Mouse (Mus musculus) gastrocnemius, adult 2 months (tissue): ENCODE measurements around the gene Tmem164. TPM values are rescaled to one million over a fixed set of nuclear protein-coding genes. Genes with fewer than 3 reads are reported as not detected.
A peak's percentile ranks its signal among the peaks of the same experiment; 100 is the strongest.

Experiments used
- DNase-seq: peaks from one replicate; pipeline ENCODE4 v3.0.0; 2022
- H3K27ac ChIP-seq: fragments of 200-600 bp; 2 replicates; pipeline ENCODE4 v1.8.1; 2022; ENCODE audit warnings: mild to moderate bottlenecking
- H3K4me3 ChIP-seq: fragments of 200-600 bp; 2 replicates; pipeline ENCODE4 v1.8.1; 2022; ENCODE audit warnings: mild to moderate bottlenecking, moderate library complexity
- CTCF ChIP-seq: fragments of 200-600 bp; IDR thresholded peaks from 2 replicates; pipeline ENCODE4 v1.8.1; 2022; ENCODE audit warnings: antibody characterized with exemption, mild to moderate bottlenecking, moderate library complexity
- intact Hi-C: fragments of 180-260 bp; cut with DNase I; formaldehyde crosslinking; loops from one replicate; pipeline ENCODE4 v1.15.1; 2025
- total RNA-seq, 2 experiments: library from RNA; stranded (reverse); gene quantifications; 2 replicates each; pipeline ENCODE4 v1.2.3; 2021

The Tmem164 gene
- total RNA-seq, 2 experiments from 2014 or later: 1.7 to 2.9 TPM

- intact Hi-C loops: no loop called here
- H3K27ac ChIP-seq: no peak overlapping the region
- TF ChIP-seq CTCF: no peak
These were observed 94.9 kb downstream of the Tmem164 start for GRCm38 (mm10) chrX:142776131-142776530.

DNA sequence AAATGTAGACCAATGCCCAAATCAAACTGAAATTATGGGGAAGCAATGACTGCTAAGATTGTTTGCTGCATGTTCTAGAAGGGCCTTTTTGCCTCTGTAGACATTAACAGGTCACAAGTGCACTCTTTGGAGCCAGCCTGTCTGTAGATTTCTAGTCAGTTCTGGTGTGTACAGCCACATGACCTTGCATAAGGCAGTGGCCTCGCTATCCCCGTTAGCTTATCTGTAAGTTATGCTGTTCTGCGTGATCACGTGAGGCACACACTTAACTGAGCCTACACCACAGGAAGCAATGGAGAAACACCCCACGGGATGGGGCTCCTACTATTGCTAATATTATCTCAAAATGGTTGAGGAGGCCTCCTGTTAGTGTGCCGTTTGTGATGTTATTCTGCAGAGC, 97.4 kb downstream of the Tmem164 start:
- no peak overlapping the region for H3K4me3 ChIP-seq
- no peak for TF ChIP-seq CTCF
- intact Hi-C loops: no loop called here
- no peak overlapping the region for H3K27ac ChIP-seq
- DNase-seq: no peak

More at GRCm38 (mm10) chrX:142776131-142776530, 94.9 kb downstream of the Tmem164 start:
- no peak for DNase-seq
- no peak overlapping the region for H3K4me3 ChIP-seq

DNA sequence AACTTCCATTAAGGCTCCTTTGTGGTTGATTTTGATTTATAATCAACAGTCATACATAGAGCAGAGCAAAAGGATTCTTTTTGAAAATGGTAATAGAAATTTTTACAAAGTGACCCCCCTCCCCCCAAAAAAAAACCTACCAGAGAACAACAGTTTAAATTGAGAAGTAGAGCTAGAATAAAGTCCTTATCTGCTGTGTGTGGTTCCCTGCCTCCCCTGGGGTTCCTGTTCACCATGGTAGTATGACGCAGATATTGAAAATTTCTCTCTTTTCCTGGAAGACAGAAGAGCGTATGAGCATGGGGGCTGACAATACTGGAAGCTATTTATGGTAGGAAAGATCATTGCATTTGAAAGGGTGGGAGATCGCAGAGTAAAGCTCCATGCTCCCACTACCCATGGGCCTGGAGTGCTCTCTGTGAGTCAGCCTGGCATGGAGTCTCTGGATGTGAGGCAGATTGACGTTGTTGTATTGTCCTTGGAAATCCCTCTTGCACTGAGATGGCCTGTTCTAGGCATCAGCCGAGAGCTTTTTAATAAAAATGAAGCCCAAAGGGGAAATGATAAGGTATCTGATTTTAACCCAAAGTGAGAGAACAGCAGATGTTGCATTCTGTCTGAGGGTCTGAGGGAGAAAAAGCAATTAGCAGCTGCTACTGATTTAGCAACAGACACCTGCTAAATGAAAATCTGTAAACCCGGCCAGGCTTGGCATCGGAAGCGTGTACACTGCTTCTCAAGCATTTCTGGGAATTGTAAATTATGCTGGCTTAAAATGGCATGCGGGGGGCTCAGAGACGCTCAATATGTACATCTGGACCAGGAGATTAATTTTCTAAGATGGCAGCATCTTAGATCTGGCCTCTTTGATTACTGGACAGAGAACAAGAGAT, 105.2 kb downstream of the Tmem164 start:
- Histone ChIP-seq H3K27ac (no peak overlapping the region), H3K4me3 (no peak overlapping the region)
- DNase-seq: no peak
- no peak for TF ChIP-seq CTCF
- intact Hi-C loops: no loop called here

DNA sequence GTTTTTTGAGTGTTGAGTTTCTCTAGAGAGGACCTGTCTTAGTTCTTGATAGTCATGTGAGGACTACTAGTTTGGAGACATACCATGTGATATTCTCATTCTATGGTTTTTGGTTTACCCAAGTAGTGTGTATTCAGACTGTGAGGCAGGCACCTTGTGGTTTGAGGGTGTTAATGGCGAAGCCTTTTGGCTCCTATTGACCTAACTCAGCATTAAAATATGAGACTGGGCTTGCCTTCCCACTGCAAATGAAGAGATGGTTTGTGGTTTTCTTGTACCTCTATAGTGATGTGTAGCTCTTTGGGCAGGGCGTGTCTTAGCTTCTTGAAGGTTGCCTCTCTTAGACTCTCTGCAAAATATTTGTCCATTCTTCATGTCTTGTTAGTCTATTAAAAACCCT, 111.0 kb downstream of the Tmem164 start:
- TF ChIP-seq CTCF: no peak
- no peak overlapping the region for H3K27ac ChIP-seq
- intact Hi-C loops: loop anchor here (10.0 kb wide), 1 partner anchor 57 kb away; no protein-coding TSS in a partner anchor
- H3K4me3 ChIP-seq: no peak overlapping the region
- no peak for DNase-seq

- no peak overlapping the region for H3K4me3 ChIP-seq
These were observed 112.9 kb downstream of the Tmem164 start for GRCm38 (mm10) chrX:142794069-142794610.

DNA sequence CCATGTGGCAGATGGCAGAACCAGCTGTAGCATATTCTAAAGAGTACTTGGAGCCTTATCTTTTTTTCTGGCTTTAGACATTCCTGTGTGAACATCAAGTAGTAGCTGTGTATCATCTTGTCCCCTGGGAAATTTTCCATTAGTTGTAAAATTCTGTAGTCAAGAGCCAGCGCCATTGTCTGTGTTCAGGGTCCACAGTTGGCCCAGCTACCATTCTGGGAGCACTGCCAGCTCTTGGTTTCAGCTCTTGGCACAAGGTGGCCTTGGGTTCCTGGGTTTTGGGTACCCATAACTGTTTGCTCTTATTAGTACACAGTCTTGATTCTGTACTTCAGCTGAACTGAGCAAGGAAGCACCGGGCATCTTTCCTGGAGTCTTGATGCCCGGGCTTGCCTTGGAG, 123.4 kb downstream of the Tmem164 start:
- Histone ChIP-seq H3K4me3 (no peak overlapping the region), H3K27ac (no peak overlapping the region)
- DNase-seq: no peak
- intact Hi-C loops: no loop called here
- no peak for TF ChIP-seq CTCF

More at GRCm38 (mm10) chrX:142794069-142794610, 112.9 kb downstream of the Tmem164 start:
- H3K27ac ChIP-seq: no peak overlapping the region
- TF ChIP-seq CTCF: no peak
- intact Hi-C loops: loop anchor here (10.0 kb wide), 1 partner anchor 59 kb away; no protein-coding TSS in a partner anchor
- no peak for DNase-seq

GRCm38 (mm10) chrX:142806126-142806525, 124.9 kb downstream of the Tmem164 start:
- Histone ChIP-seq H3K27ac (no peak overlapping the region), H3K4me3 (peak overlapping the region; percentile 23)
- no peak for DNase-seq
- no peak for TF ChIP-seq CTCF
- intact Hi-C loops: loop anchor here (5.0 kb wide), 1 partner anchor 124 kb away; the partner anchor contains the start of gene Tmem164

- DNase-seq: peak; percentile 41
- peak; percentile 38 for TF ChIP-seq CTCF
- peak overlapping the region; percentile 23 for H3K4me3 ChIP-seq
- intact Hi-C loops: loop anchor here (5.0 kb wide), 1 partner anchor 124 kb away; the partner anchor contains the start of gene Tmem164
- H3K27ac ChIP-seq: no peak overlapping the region
These were observed 125.4 kb downstream of the Tmem164 start for GRCm38 (mm10) chrX:142806620-142807061.

- Histone ChIP-seq H3K27ac (no peak overlapping the region), H3K4me3 (no peak overlapping the region)
- peak; percentile 70 for TF ChIP-seq CTCF
- intact Hi-C loops: loop anchor here (1.0 to 5.0 kb wide), 2 partner anchors 126 to 254 kb away; partner anchors contain the start of gene Tmem164
- peak; percentile 28 for DNase-seq
These were observed 127.2 kb downstream of the Tmem164 start for GRCm38 (mm10) chrX:142808411-142808810.

DNA sequence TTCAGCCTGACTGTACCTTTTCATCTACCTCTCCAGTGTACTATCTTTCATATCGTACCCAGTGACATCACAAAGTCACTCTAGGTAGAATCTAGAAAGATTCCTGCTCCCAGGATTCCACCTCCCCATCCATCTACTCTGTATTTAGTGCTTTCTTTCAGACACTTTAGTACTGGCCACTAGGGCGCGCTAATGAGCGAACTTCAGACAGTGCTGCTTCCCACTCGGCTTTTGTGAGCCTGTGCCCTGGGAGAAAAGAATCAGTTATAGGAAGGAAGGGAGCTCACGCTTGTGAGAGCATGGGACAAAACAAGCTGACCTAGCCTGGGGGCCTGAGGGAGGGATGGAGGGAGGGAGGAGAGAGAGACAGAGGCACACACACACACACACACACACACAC, 131.9 kb downstream of the Tmem164 start:
- no peak overlapping the region for H3K27ac ChIP-seq
- intact Hi-C loops: no loop called here
- H3K4me3 ChIP-seq: no peak overlapping the region
- TF ChIP-seq CTCF: peak; percentile 64
- peak; percentile 51 for DNase-seq

DNA sequence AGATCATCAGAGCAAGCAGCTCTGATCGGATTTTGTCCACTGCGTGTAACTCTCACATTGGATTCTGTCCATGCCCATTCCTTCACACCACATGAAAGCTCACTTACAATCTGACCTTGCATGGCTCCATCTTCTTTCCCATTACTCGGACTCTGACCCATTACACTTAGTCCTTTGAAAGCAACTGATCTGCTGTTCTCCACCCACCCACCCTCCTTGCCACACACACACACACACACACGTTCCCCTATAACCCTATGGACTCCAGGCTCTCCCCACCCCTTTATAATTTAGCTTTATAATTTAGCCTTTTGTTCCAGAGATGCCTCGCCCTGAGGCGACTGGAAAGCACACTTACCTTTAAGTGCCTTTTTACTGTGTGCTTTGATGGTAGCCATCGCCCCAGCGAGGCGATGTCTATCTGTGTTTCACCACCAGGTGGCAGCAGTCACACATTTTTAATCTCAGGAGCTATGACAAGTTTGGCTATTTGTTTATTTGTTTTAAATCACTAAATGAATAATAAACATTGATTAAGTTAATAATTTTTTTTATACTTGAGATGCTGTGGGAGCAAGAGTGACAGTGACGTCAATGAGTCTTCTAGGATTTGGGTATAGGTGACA, 137.0 kb downstream of the Tmem164 start:
- peak; percentile 36 for DNase-seq
- peak; percentile 77 for TF ChIP-seq CTCF
- intact Hi-C loops: loop anchor here (5.0 kb wide), 1 partner anchor 629 kb away; no protein-coding TSS in a partner anchor
- Histone ChIP-seq H3K27ac (no peak overlapping the region), H3K4me3 (no peak overlapping the region)

- intact Hi-C loops: loop anchor here (2.0 kb wide), 1 partner anchor 230 kb away; no protein-coding TSS in a partner anchor
- no peak overlapping the region for H3K27ac ChIP-seq
These were observed 140.0 kb downstream of the Tmem164 start for GRCm38 (mm10) chrX:142821239-142821638.

GRCm38 (mm10) chrX:142821846-142822245, 140.6 kb downstream of the Tmem164 start:
- intact Hi-C loops: loop anchor here (2.0 kb wide), 1 partner anchor 229 kb away; no protein-coding TSS in a partner anchor
- no peak for DNase-seq
- Histone ChIP-seq H3K27ac (no peak overlapping the region), H3K4me3 (no peak overlapping the region)
- peak; percentile 73 for TF ChIP-seq CTCF

More at GRCm38 (mm10) chrX:142821239-142821638, 140.0 kb downstream of the Tmem164 start:
- no peak for TF ChIP-seq CTCF
- DNase-seq: no peak
- no peak overlapping the region for H3K4me3 ChIP-seq
